In genomic region chr11:51820861-51821260, GRCm38 (mm10) we compare ENCODE assay signal across 9 mouse cellular contexts. TPM values are rescaled to one million over a fixed set of nuclear protein-coding genes. Genes with fewer than 3 reads are reported as not detected.
DNase-seq lines count a peak whose midpoint lies in the region; ATAC-seq and TF ChIP-seq lines count a peak whose summit lies in the region.
"Had no signal": no experiment of that assay in that cellular context is flagged by ENCODE, and none has a peak within 500 bp of the region (broad histone marks: within the 10 kb centered on the region; RNA-seq: fewer than 3 reads in every experiment).

No protein-coding gene starts in this region.

- intact Hi-C loops in heart, postnatal 25 days (cut with DNase I), result loop anchor here (1.0 to 5.0 kb wide), 3 partner anchors 34 to 401 kb away; no protein-coding TSS in a partner anchor

- H3K9me3 ChIP-seq in hindbrain, embryonic 10.5 days, result no peaks in the 10 kb centered on the region
- no peaks in the 10 kb centered on the region for H3K9me3 ChIP-seq in hindbrain, embryonic 13.5 days
- no peaks in the 10 kb centered on the region for H3K9me3 ChIP-seq in limb, embryonic 10.5 days (replicated peaks)
- H3K9me3 ChIP-seq: midbrain, embryonic 12.5 days had no signal

- DNase-seq in hindbrain, embryonic 10.5 days (ENCODE audit: low spot score), result peak; percentile 77
- peak; percentile 85 for DNase-seq in ZHBTc4 (ENCODE audit: low read depth, low spot score)
- peak; percentile 38 for DNase-seq in heart, postnatal 25 days (ENCODE audit: low spot score)
- DNase-seq in limb, embryonic 10.5 days (ENCODE audit: low spot score), result peak; percentile 87
- peak; percentile 38 for DNase-seq in ovary, adult 18-20 months (ENCODE audit: low spot score)
- DNase-seq in thymus, adult 2 months, result peak; percentile 77

- no peak for ATAC-seq in hindbrain, embryonic 13.5 days (ENCODE audit: low FRiP score)

- no peak overlapping the region for H3K9ac ChIP-seq in hindbrain, embryonic 13.5 days
- H3K9ac ChIP-seq: midbrain, embryonic 12.5 days had no signal

- WGBS in hindbrain, embryonic 10.5 days, result 49% methylated on average over 11 of the region's 11 CpGs
- WGBS in hindbrain, embryonic 13.5 days, result 49% methylated on average over 11 of the region's 11 CpGs
- 50% methylated on average over 11 of the region's 11 CpGs for WGBS in limb, embryonic 10.5 days
- WGBS in thymus, adult 2 months, result 52% methylated on average over 11 of the region's 11 CpGs

- H3K27me3 ChIP-seq in hindbrain, embryonic 10.5 days (ENCODE audit: insufficient read depth, poor library complexity, severe bottlenecking), result no peaks in the 10 kb centered on the region
- no peaks in the 10 kb centered on the region for H3K27me3 ChIP-seq in hindbrain, embryonic 13.5 days
- no peaks in the 10 kb centered on the region for H3K27me3 ChIP-seq in limb, embryonic 10.5 days (ENCODE audit: low read depth, poor library complexity, severe bottlenecking)
- no peaks in the 10 kb centered on the region for H3K27me3 ChIP-seq in thymus, adult 2 months (ENCODE audit: control insufficient read depth, insufficient read depth, low read length)
- H3K27me3 ChIP-seq: midbrain, embryonic 12.5 days had no signal

- peaks cover 31% of the 10 kb centered on the region for H3K4me1 ChIP-seq in hindbrain, embryonic 10.5 days (replicated peaks)
- peaks cover 14% of the 10 kb centered on the region for H3K4me1 ChIP-seq in hindbrain, embryonic 13.5 days (replicated peaks)
- no peaks in the 10 kb centered on the region for H3K4me1 ChIP-seq in cortical plate, adult 2 months (ENCODE audit: control insufficient read depth, insufficient read depth, low read length)
- peaks cover 4% of the 10 kb centered on the region for H3K4me1 ChIP-seq in limb, embryonic 10.5 days
- H3K4me1 ChIP-seq in thymus, adult 2 months (replicated peaks; ENCODE audit: control insufficient read depth, insufficient read depth, low read length), result no peaks in the 10 kb centered on the region

- H3K4me3 ChIP-seq in hindbrain, embryonic 10.5 days, result no peak overlapping the region
- no peak overlapping the region for H3K4me3 ChIP-seq in hindbrain, embryonic 13.5 days
- no peak overlapping the region for H3K4me3 ChIP-seq in cortical plate, adult 2 months (ENCODE audit: insufficient read depth, low read length)
- H3K4me3 ChIP-seq in limb, embryonic 10.5 days, result no peak overlapping the region
- no peak overlapping the region for H3K4me3 ChIP-seq in thymus, adult 2 months (ENCODE audit: control insufficient read depth, insufficient read depth, low read length)
- H3K4me3 ChIP-seq: midbrain, embryonic 12.5 days had no signal

- TF ChIP-seq POLR2A in cortical plate, adult 2 months (IDR thresholded peaks at IDR 0.05; ENCODE audit: extremely low read depth, insufficient read depth, low read length), result no peak
- no peak for TF ChIP-seq POLR2A in thymus, adult 2 months (IDR thresholded peaks at IDR 0.05; ENCODE audit: control insufficient read depth, extremely low read depth, insufficient read depth, low read length, poor library complexity)

- peak; percentile 70 for TF ChIP-seq CTCF in cortical plate, adult 2 months (IDR thresholded peaks at IDR 0.05; ENCODE audit: extremely low read depth, insufficient read depth, low read length)
- TF ChIP-seq CTCF in thymus, adult 2 months (IDR thresholded peaks at IDR 0.05; ENCODE audit: borderline replicate concordance, control insufficient read depth, extremely low read depth, insufficient read depth, low read length, poor library complexity), result peak; percentile 77; the same call in 1 of the 2 replicates

- peaks cover 2% of the 10 kb centered on the region; the same call in 1 of the 2 replicates for H3K36me3 ChIP-seq in hindbrain, embryonic 10.5 days
- H3K36me3 ChIP-seq in hindbrain, embryonic 13.5 days, result no peaks in the 10 kb centered on the region
- H3K36me3 ChIP-seq in limb, embryonic 10.5 days, result no peaks in the 10 kb centered on the region
- peaks cover 44% of the 10 kb centered on the region for H3K36me3 ChIP-seq in thymus, adult 2 months (ENCODE audit: control insufficient read depth, insufficient read depth, low read length)
- H3K36me3 ChIP-seq: midbrain, embryonic 12.5 days had no signal

- no peak overlapping the region for H3K27ac ChIP-seq in hindbrain, embryonic 10.5 days
- H3K27ac ChIP-seq in hindbrain, embryonic 13.5 days, result no peak overlapping the region
- no peak overlapping the region for H3K27ac ChIP-seq in cortical plate, adult 2 months (ENCODE audit: insufficient read depth, low read length)
- no peak overlapping the region for H3K27ac ChIP-seq in limb, embryonic 10.5 days
- no peak overlapping the region for H3K27ac ChIP-seq in thymus, adult 2 months (ENCODE audit: control insufficient read depth, insufficient read depth, low read length)
- H3K27ac ChIP-seq: midbrain, embryonic 12.5 days had no signal

- H3K4me2 ChIP-seq in hindbrain, embryonic 13.5 days, result no peak overlapping the region
- H3K4me2 ChIP-seq: midbrain, embryonic 12.5 days had no signal

RNA-seq across cellular contexts. Expression of gene Jade2, which starts 36.6 kb away (rescaled TPM):
- 0.35 and 0.39 TPM in 2 replicates for polyA plus RNA-seq in hindbrain, embryonic 10.5 days (2016; fragmentation: Nextera tagmentation; extraction: Ambion mirVana)
- 0.23 and 0.32 TPM in 2 replicates for polyA plus RNA-seq in hindbrain, embryonic 13.5 days (2015; fragmentation: Nextera tagmentation; extraction: Ambion mirVana)
- polyA plus RNA-seq in cortical plate, adult 2 months (2012; rRNA removed), result 24.2 and 24.5 TPM in 2 replicates
- 1 to 10 TPM; 6.5 to 8.8 TPM for total RNA-seq in heart, postnatal 25 days (2021)
- 0.69 and 0.78 TPM in 2 replicates for polyA plus RNA-seq in limb, embryonic 10.5 days (2016; fragmentation: Nextera tagmentation; extraction: Ambion mirVana)
- polyA plus RNA-seq in thymus, adult 2 months (2012; rRNA removed), result 45.1 and 56.5 TPM in 2 replicates

RNA-seq across cellular contexts. Expression of gene Sar1b, which starts 57.4 kb away (rescaled TPM):
- polyA plus RNA-seq in hindbrain, embryonic 10.5 days (2016; fragmentation: Nextera tagmentation; extraction: Ambion mirVana), result 117 and 135 TPM in 2 replicates
- polyA plus RNA-seq in hindbrain, embryonic 13.5 days (2015; fragmentation: Nextera tagmentation; extraction: Ambion mirVana), result 182 and 189 TPM in 2 replicates
- polyA plus RNA-seq in cortical plate, adult 2 months (2012; rRNA removed), result 97.2 and 100 TPM in 2 replicates
- 100 to 1,000 TPM; 128 to 129 TPM for total RNA-seq in heart, postnatal 25 days (2021)
- 96.8 and 106 TPM in 2 replicates for polyA plus RNA-seq in limb, embryonic 10.5 days (2016; fragmentation: Nextera tagmentation; extraction: Ambion mirVana)
- polyA plus RNA-seq in thymus, adult 2 months (2012; rRNA removed), result 17.8 and 18.4 TPM in 2 replicates

RNA-seq across cellular contexts. Expression of gene Sec24a, which starts 57.4 kb away (rescaled TPM):
- polyA plus RNA-seq in hindbrain, embryonic 10.5 days (2016; fragmentation: Nextera tagmentation; extraction: Ambion mirVana), result 12.5 and 13.3 TPM in 2 replicates
- 14.8 and 15.3 TPM in 2 replicates for polyA plus RNA-seq in hindbrain, embryonic 13.5 days (2015; fragmentation: Nextera tagmentation; extraction: Ambion mirVana)
- 9.3 and 9.4 TPM in 2 replicates for polyA plus RNA-seq in cortical plate, adult 2 months (2012; rRNA removed)
- total RNA-seq in heart, postnatal 25 days (2021), result 10 to 100 TPM; 16.3 to 16.7 TPM
- 10.4 and 13.4 TPM in 2 replicates for polyA plus RNA-seq in limb, embryonic 10.5 days (2016; fragmentation: Nextera tagmentation; extraction: Ambion mirVana)
- 15.6 and 21.1 TPM in 2 replicates for polyA plus RNA-seq in thymus, adult 2 months (2012; rRNA removed)

Comparison
In these comparisons a context has a peak if more than half of its experiments do, and no peak if none do; other contexts are left out.
1. RNA of gene Jade2, which starts 36.6 kb away (polyA plus RNA-seq): 45.1 to 56.5 TPM in thymus, adult 2 months and 24.2 to 24.5 TPM in cortical plate, adult 2 months; 0.69 to 0.78 TPM in limb, embryonic 10.5 days, 0.35 to 0.39 TPM in hindbrain, embryonic 10.5 days and 0.23 to 0.32 TPM in hindbrain, embryonic 13.5 days; every median in the first group is over 10 times any median in the second.
2. Peak in every context shown above with its lines, with median percentiles within 50 percentile points of each other: DNase-seq.